Mouse (Mus musculus): ENCODE measurements around the gene Cecr2.

GRCm38 (mm10) chr6:120715227-120715626, 49.1 kb downstream of the Cecr2 start:
- TF ChIP-seq CTCF (IDR thresholded peaks at IDR 0.05; ENCODE audit: low read depth, low read length) (no peak), POLR2A (IDR thresholded peaks at IDR 0.05; ENCODE audit: borderline replicate concordance, low read depth, low read length) (no peak)
